Mouse (Mus musculus) forebrain, embryonic 15.5 days (tissue): Measurements from ENCODE around the gene Tsnaxip1. TPM values are rescaled to one million over a fixed set of nuclear protein-coding genes. Genes with fewer than 3 reads are reported as not detected.

Experiments used
- ATAC-seq: fragments of 200-750 bp; cut with Nextera tagmentation; replicated peaks from 2 replicates; pipeline ENCODE4 v1.8.0; 2017; ENCODE audit warnings: mild to moderate bottlenecking, moderate TSS enrichment, moderate library complexity
- H3K27ac ChIP-seq: fragments of 300-500 bp; sonication (generic); replicated peaks from 2 replicates; pipeline ENCODE4 v1.5.1; 2015; ENCODE audit warnings: mild to moderate bottlenecking, inconsistent platforms
- H3K27me3 ChIP-seq: fragments of 300-500 bp; sonication (generic); 2 replicates; pipeline ENCODE4 v1.6.1; 2015; ENCODE audit warnings: inconsistent platforms
- H3K36me3 ChIP-seq: fragments of 300-500 bp; sonication (generic); 2 replicates; pipeline ENCODE4 v1.6.1; 2015; ENCODE audit warnings: mild to moderate bottlenecking, inconsistent platforms
- H3K4me1 ChIP-seq: fragments of 300-500 bp; sonication (generic); 2 replicates; pipeline ENCODE4 v1.6.1; 2015; ENCODE audit warnings: inconsistent platforms
- H3K4me2 ChIP-seq: fragments of 300-500 bp; sonication (generic); replicated peaks from 2 replicates; pipeline ENCODE4 v1.6.1; 2015; ENCODE audit warnings: mild to moderate bottlenecking, inconsistent platforms
- H3K4me3 ChIP-seq: fragments of 300-500 bp; sonication (generic); 2 replicates; pipeline ENCODE4 v1.5.1; 2015; ENCODE audit warnings: mild to moderate bottlenecking, inconsistent platforms
- H3K9ac ChIP-seq: fragments of 300-500 bp; sonication (generic); replicated peaks from 2 replicates; pipeline ENCODE4 v1.6.1; 2015; ENCODE audit warnings: mild to moderate bottlenecking, inconsistent platforms
- H3K9me3 ChIP-seq: fragments of 300-500 bp; sonication (generic); 2 replicates; pipeline ENCODE4 v1.6.1; 2016; ENCODE audit warnings: inconsistent platforms
- WGBS: fragments of 180-500 bp; shearing (Covaris S2); methylation state at CpG from one replicate; pipeline ENCODE4 v1.1.7; 2015; ENCODE audit warnings: mixed read lengths; 5-methylcytosine and 5-hydroxymethylcytosine counted together
- polyA plus RNA-seq: library from polyadenylated mRNA; unstranded; fragments of >200 nt; fragmentation: Nextera tagmentation; extraction: Ambion mirVana; gene quantifications from 2 replicates; pipeline ENCODE4 v1.2.1, GENCODE M21; 2015

The Tsnaxip1 gene
- polyA plus RNA-seq, 1 experiment from 2014 or later, result 0.84 TPM

- Histone ChIP-seq H3K36me3 (peaks cover 47% of the 10 kb centered on the region), H3K9me3 (no peaks in the 10 kb centered on the region), H3K4me3 (peak within 1 kb of the TSS; percentile 71), H3K27me3 (no peaks in the 10 kb centered on the region), H3K4me2 (peak within 1 kb of the TSS; percentile 75), H3K4me1 (peaks cover 27% of the 10 kb centered on the region), H3K9ac (peak within 1 kb of the TSS; percentile 73), H3K27ac (peak within 1 kb of the TSS; percentile 36; the same call in 1 of the 2 replicates)
- ATAC-seq, result peak; percentile 78
- WGBS, result 1% methylated on average over 45 of the region's 45 CpGs
Measured at GRCm38 (mm10) chr8:105880754-105881520, 53.4 kb downstream of the Tsnaxip1 start, which contains the start of gene Edc4. Gene Edc4 (plus strand): TSS chr8:105880881.

GRCm38 (mm10) chr8:105889756-105890465, 62.4 kb downstream of the Tsnaxip1 start:
- ATAC-seq, result no peak

GRCm38 (mm10) chr8:105890870-105891269, 63.3 kb downstream of the Tsnaxip1 start:
- Histone ChIP-seq H3K27me3 (no peaks in the 10 kb centered on the region), H3K4me2 (no peak overlapping the region), H3K9ac (no peak overlapping the region), H3K27ac (no peak overlapping the region), H3K4me1 (peaks cover 5% of the 10 kb centered on the region; the same call in 1 of the 2 replicates), H3K36me3 (peaks cover 76% of the 10 kb centered on the region), H3K9me3 (no peaks in the 10 kb centered on the region), H3K4me3 (no peak overlapping the region)
- no peak for ATAC-seq
- 87% methylated on average over 6 of the region's 6 CpGs for WGBS

More at GRCm38 (mm10) chr8:105889756-105890465, 62.4 kb downstream of the Tsnaxip1 start:
- H3K9me3 ChIP-seq, result no peaks in the 10 kb centered on the region
- H3K9ac ChIP-seq, result no peak overlapping the region
- H3K4me1 ChIP-seq, result peaks cover 5% of the 10 kb centered on the region; the same call in 1 of the 2 replicates
- H3K4me3 ChIP-seq, result no peak overlapping the region
- peaks cover 85% of the 10 kb centered on the region for H3K36me3 ChIP-seq
- H3K27ac ChIP-seq, result no peak overlapping the region
- no peak overlapping the region for H3K4me2 ChIP-seq
- whole genome bisulfite sequencing, result 91% methylated on average over 12 of the region's 12 CpGs
- H3K27me3 ChIP-seq, result no peaks in the 10 kb centered on the region

GRCm38 (mm10) chr8:105892432-105892831, 64.9 kb downstream of the Tsnaxip1 start:
- peaks cover 5% of the 10 kb centered on the region; the same call in 1 of the 2 replicates for H3K4me1 ChIP-seq
- peaks cover 60% of the 10 kb centered on the region for H3K36me3 ChIP-seq
- H3K27ac ChIP-seq, result no peak overlapping the region
- peak; percentile 47; the same call in 1 of the 2 replicates for ATAC-seq
- no peaks in the 10 kb centered on the region for H3K27me3 ChIP-seq
- H3K4me2 ChIP-seq, result no peak overlapping the region
- H3K9me3 ChIP-seq, result no peaks in the 10 kb centered on the region
- WGBS, result 84% methylated on average over 6 of the region's 6 CpGs
- H3K9ac ChIP-seq, result no peak overlapping the region
- no peak overlapping the region for H3K4me3 ChIP-seq

GRCm38 (mm10) chr8:105893339-105893738, 65.8 kb downstream of the Tsnaxip1 start, which contains the start of gene Nrn1l:
Gene Nrn1l (plus strand): TSS chr8:105893567.
- ATAC-seq, result peak; percentile 80
- 2% methylated on average over 11 of the region's 11 CpGs for WGBS
- H3K4me2 ChIP-seq, result no peak within 1 kb of the TSS
- no peaks in the 10 kb centered on the region for H3K9me3 ChIP-seq
- peaks cover 51% of the 10 kb centered on the region for H3K36me3 ChIP-seq
- no peaks in the 10 kb centered on the region for H3K27me3 ChIP-seq
- H3K4me3 ChIP-seq, result no peak within 1 kb of the TSS
- peaks cover 5% of the 10 kb centered on the region; the same call in 1 of the 2 replicates for H3K4me1 ChIP-seq
- 0 out of 2 replicates have a peak within 1 kb of the TSS, but pooled peaks have one; percentile 11 for H3K9ac ChIP-seq
- no peak within 1 kb of the TSS for H3K27ac ChIP-seq

Other genes starting within 250 kb of the Tsnaxip1 start
- gene Ripor1, start 222.5 kb upstream of the Tsnaxip1 start, polyA plus RNA-seq, result 26.5 and 29.0 TPM in 2 replicates
- 150 and 152 TPM in 2 replicates for gene Ctcf, start 191.2 kb upstream of the Tsnaxip1 start, polyA plus RNA-seq
- 0.47 and 0.69 TPM in 2 replicates for gene Agrp, start 190.3 kb upstream of the Tsnaxip1 start, polyA plus RNA-seq
- gene Carmil2, start 141.5 kb upstream of the Tsnaxip1 start, polyA plus RNA-seq, result 12.1 and 12.3 TPM in 2 replicates
- 105 and 107 TPM in 2 replicates for gene Acd, start 126.6 kb upstream of the Tsnaxip1 start, polyA plus RNA-seq
- gene Pard6a, start 126.6 kb upstream of the Tsnaxip1 start, polyA plus RNA-seq, result 47.1 and 52.0 TPM in 2 replicates
- 0.15 TPM in 1 of 2 replicates, not detected in the other for gene 4933405L10Rik, start 120.1 kb upstream of the Tsnaxip1 start, polyA plus RNA-seq
- 17.3 and 19.3 TPM in 2 replicates for gene Enkd1, start 119.5 kb upstream of the Tsnaxip1 start, polyA plus RNA-seq
- gene Gfod2, start 69.1 kb upstream of the Tsnaxip1 start, polyA plus RNA-seq, result 84.5 and 88.0 TPM in 2 replicates
- 11.8 and 13.9 TPM in 2 replicates for gene Ranbp10, start 381 bp upstream of the Tsnaxip1 start, polyA plus RNA-seq
- 65.0 and 66.4 TPM in 2 replicates for gene Cenpt, start 25.5 kb downstream of the Tsnaxip1 start, polyA plus RNA-seq
- gene Thap11, start 27.4 kb downstream of the Tsnaxip1 start, polyA plus RNA-seq, result 70.5 and 73.6 TPM in 2 replicates
- gene Nutf2, start 32.8 kb downstream of the Tsnaxip1 start, polyA plus RNA-seq, result 189 and 218 TPM in 2 replicates
- gene Edc4, start 53.1 kb downstream of the Tsnaxip1 start, polyA plus RNA-seq, result 55.6 and 59.1 TPM in 2 replicates
- not detected in 2 replicates for gene Nrn1l, start 65.8 kb downstream of the Tsnaxip1 start, polyA plus RNA-seq
- 11.3 and 12.0 TPM in 2 replicates for gene Pskh1, start 72.7 kb downstream of the Tsnaxip1 start, polyA plus RNA-seq
- 2.0 and 2.2 TPM in 2 replicates for gene Ctrl, start 106.1 kb downstream of the Tsnaxip1 start, polyA plus RNA-seq
- 36.3 and 39.7 TPM in 2 replicates for gene Psmb10, start 110.7 kb downstream of the Tsnaxip1 start, polyA plus RNA-seq
- 0.41 and 0.50 TPM in 2 replicates for gene Lcat, start 115.7 kb downstream of the Tsnaxip1 start, polyA plus RNA-seq
- gene Slc12a4, start 138.4 kb downstream of the Tsnaxip1 start, polyA plus RNA-seq, result 9.3 and 10.1 TPM in 2 replicates
- not detected in 2 replicates for gene Dpep3, start 151.7 kb downstream of the Tsnaxip1 start, polyA plus RNA-seq
- 24.1 and 26.3 TPM in 2 replicates for gene Dus2, start 163.6 kb downstream of the Tsnaxip1 start, polyA plus RNA-seq
- not detected in 2 replicates for gene Dpep2nb, start 178.2 kb downstream of the Tsnaxip1 start, polyA plus RNA-seq
- gene Ddx28, start 184.2 kb downstream of the Tsnaxip1 start, polyA plus RNA-seq, result 22.4 and 23.0 TPM in 2 replicates
- 4.1 and 4.8 TPM in 2 replicates for gene Nfatc3, start 231.1 kb downstream of the Tsnaxip1 start, polyA plus RNA-seq